Mouse (Mus musculus): Measurements from ENCODE around the gene Lrrc27. TPM values are rescaled to one million over a fixed set of nuclear protein-coding genes. Genes with fewer than 3 reads are reported as not detected.

Gene Lrrc27
- polyA plus RNA-seq, 1 experiment, result 3.3 TPM

- no peak for DNase-seq
- Histone ChIP-seq H3K36me3 (ENCODE audit: control insufficient read depth, insufficient read depth, low read length) (no peaks in the 10 kb centered on the region), H3K4me1 (ENCODE audit: control insufficient read depth, insufficient read depth, low read length) (no peaks in the 10 kb centered on the region), H3K27ac (ENCODE audit: insufficient read depth, low read depth, low read length) (no peak overlapping the region), H3K27me3 (replicated peaks; ENCODE audit: control insufficient read depth, insufficient read depth, low read length) (no peaks in the 10 kb centered on the region), H3K4me3 (ENCODE audit: insufficient read depth, low read depth, low read length) (no peak overlapping the region)
- WGBS, result 74% methylated on average over 4 of the region's 4 CpGs
- no peak for TF ChIP-seq CTCF (conservative IDR thresholded peaks at IDR 0.05; ENCODE audit: insufficient read depth, insufficient read length, low read depth, low read length)
These were observed 15.8 kb upstream of the Lrrc27 start for GRCm38 (mm10) chr7:139197022-139197421.

DNA sequence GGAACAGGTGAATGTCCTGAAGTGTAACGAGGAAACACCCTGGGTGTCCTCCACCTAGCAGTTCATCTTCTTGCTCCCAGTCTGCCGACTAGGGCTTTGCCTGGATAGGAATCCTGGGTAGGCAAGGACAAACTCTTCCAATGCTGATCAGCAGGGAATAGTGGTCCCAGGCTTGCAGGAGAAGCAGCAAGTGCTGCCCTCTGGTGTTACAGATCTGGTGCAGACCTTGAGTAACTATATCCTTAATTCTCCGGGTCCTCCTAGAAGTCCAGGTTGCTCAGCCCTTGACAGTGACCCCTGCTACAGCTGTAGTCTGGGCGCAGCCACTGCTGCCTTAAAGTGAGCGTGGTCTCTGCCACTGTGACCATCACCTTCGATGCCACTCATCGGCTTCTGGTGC is 12.7 kb upstream of the Lrrc27 start:
- no peaks in the 10 kb centered on the region for H3K36me3 ChIP-seq (ENCODE audit: control insufficient read depth, insufficient read depth, low read length)
- DNase-seq, result peak; percentile 66
- no peak overlapping the region for H3K4me3 ChIP-seq (ENCODE audit: insufficient read depth, low read depth, low read length)
- H3K27me3 ChIP-seq (replicated peaks; ENCODE audit: control insufficient read depth, insufficient read depth, low read length), result no peaks in the 10 kb centered on the region; the same call in 1 of the 2 replicates
- H3K27ac ChIP-seq (ENCODE audit: insufficient read depth, low read depth, low read length), result no peak overlapping the region
- TF ChIP-seq CTCF (conservative IDR thresholded peaks at IDR 0.05; ENCODE audit: insufficient read depth, insufficient read length, low read depth, low read length) (peak; percentile 76), POLR2A (IDR thresholded peaks at IDR 0.05; ENCODE audit: low read depth, low read length) (no peak)
- 27% methylated on average over 7 of the region's 7 CpGs for WGBS
- no peaks in the 10 kb centered on the region for H3K4me1 ChIP-seq (ENCODE audit: control insufficient read depth, insufficient read depth, low read length)

GRCm38 (mm10) chr7:139201209-139201608 is 11.6 kb upstream of the Lrrc27 start:
- Histone ChIP-seq H3K27ac (ENCODE audit: insufficient read depth, low read depth, low read length) (no peak overlapping the region), H3K27me3 (replicated peaks; ENCODE audit: control insufficient read depth, insufficient read depth, low read length) (no peaks in the 10 kb centered on the region; the same call in 1 of the 2 replicates), H3K4me3 (ENCODE audit: insufficient read depth, low read depth, low read length) (no peak overlapping the region), H3K36me3 (ENCODE audit: control insufficient read depth, insufficient read depth, low read length) (no peaks in the 10 kb centered on the region), H3K4me1 (ENCODE audit: control insufficient read depth, insufficient read depth, low read length) (no peaks in the 10 kb centered on the region)
- TF ChIP-seq CTCF (conservative IDR thresholded peaks at IDR 0.05; ENCODE audit: insufficient read depth, insufficient read length, low read depth, low read length), result no peak
- TF ChIP-seq POLR2A (IDR thresholded peaks at IDR 0.05; ENCODE audit: low read depth, low read length), result no peak
- DNase-seq, result no peak
- WGBS, result 44% methylated on average over 6 of the region's 6 CpGs

DNA sequence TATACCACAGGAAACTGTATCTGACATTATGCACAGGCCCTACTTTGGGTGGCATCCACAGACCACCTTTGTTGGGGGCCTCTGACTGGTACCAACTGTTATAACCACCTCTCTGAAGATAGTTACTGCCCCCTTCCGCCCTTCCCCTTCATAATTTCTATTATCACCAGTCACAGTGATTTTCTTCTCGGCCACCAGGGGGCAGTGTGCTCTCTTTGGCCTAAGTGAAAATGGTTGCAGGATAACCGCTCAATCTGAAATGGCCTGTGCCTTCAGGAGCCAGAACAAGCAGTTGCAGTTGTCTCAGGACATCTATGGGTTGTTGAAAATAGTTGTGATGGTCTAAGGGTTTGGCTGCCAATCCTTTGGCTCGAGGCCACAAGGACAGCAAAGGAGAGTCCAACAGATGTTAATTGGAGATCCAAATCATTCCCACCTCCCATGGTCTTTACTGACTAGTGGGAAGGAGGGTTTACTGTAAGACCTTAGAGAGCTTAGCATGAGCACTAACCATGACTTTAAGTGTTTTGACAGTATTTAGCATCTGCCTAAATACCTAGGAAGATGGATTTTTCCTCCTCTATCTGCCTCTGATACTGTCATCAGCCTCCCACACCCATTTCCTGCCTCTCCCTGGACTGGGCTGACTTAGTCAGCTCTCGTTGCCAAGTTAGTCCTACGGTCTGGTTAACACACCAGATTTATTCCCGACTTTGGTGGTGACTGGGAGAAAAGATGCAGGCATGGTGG is 4.6 kb upstream of the Lrrc27 start:
- Histone ChIP-seq H3K36me3 (ENCODE audit: control insufficient read depth, insufficient read depth, low read length) (no peaks in the 10 kb centered on the region), H3K27me3 (replicated peaks; ENCODE audit: control insufficient read depth, insufficient read depth, low read length) (no peaks in the 10 kb centered on the region), H3K27ac (ENCODE audit: insufficient read depth, low read depth, low read length) (peak overlapping the region; percentile 71), H3K4me1 (ENCODE audit: control insufficient read depth, insufficient read depth, low read length) (peaks cover 5% of the 10 kb centered on the region; the same call in 1 of the 2 replicates), H3K4me3 (ENCODE audit: insufficient read depth, low read depth, low read length) (no peak overlapping the region)
- peak; percentile 53 for DNase-seq
- 10% methylated on average over 7 of the region's 7 CpGs for WGBS
- TF ChIP-seq POLR2A (IDR thresholded peaks at IDR 0.05; ENCODE audit: low read depth, low read length), result no peak
- peak; percentile 79 for TF ChIP-seq CTCF (conservative IDR thresholded peaks at IDR 0.05; ENCODE audit: insufficient read depth, insufficient read length, low read depth, low read length)

DNA sequence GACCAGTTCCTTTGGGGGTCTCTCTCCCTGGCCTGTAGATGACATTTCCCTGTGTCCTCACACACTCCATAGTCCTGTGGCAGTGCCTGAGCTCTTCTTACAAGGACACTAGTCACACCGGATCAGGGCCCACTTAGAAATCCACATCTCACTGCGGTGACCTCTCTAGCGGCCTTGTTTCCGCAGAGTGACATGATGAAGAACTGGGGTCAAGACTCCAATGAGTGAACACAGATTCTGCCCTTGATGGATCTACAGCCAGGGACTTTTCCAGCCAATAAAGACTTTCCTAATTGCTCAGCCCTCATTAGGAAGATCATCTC is 4.1 kb upstream of the Lrrc27 start:
- no peak overlapping the region for H3K4me3 ChIP-seq (ENCODE audit: insufficient read depth, low read depth, low read length)
- no peak for TF ChIP-seq CTCF (conservative IDR thresholded peaks at IDR 0.05; ENCODE audit: insufficient read depth, insufficient read length, low read depth, low read length)
- no peak for TF ChIP-seq POLR2A (IDR thresholded peaks at IDR 0.05; ENCODE audit: low read depth, low read length)
- H3K27ac ChIP-seq (ENCODE audit: insufficient read depth, low read depth, low read length), result peak overlapping the region; percentile 71; the same call in 1 of the 2 replicates
- DNase-seq, result peak; percentile 61
- no peaks in the 10 kb centered on the region for H3K36me3 ChIP-seq (ENCODE audit: control insufficient read depth, insufficient read depth, low read length)
- no peaks in the 10 kb centered on the region for H3K27me3 ChIP-seq (replicated peaks; ENCODE audit: control insufficient read depth, insufficient read depth, low read length)
- peaks cover 5% of the 10 kb centered on the region; the same call in 1 of the 2 replicates for H3K4me1 ChIP-seq (ENCODE audit: control insufficient read depth, insufficient read depth, low read length)
- 62% methylated on average over 4 of the region's 4 CpGs for WGBS

DNA sequence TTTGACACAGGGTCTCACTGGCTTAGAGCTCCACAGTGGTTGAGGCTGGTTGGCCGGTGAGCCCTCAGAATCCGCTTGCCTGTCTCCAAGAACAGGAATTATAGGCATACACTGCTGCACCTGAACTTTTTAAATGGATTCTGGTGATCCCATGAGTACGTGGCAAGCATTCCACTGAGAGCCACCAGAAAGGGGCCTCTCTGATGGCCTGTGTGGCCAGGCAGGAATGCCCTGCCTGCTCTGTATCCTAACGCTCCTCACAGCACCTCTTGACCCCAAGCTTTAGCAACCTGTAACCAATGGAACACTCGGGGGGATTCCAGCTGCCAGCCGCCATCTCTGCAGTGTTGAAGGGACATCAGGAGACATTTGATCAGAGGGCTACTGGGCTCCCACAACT is 1.0 kb upstream of the Lrrc27 start:
- Histone ChIP-seq H3K27me3 (replicated peaks; ENCODE audit: control insufficient read depth, insufficient read depth, low read length) (no peaks in the 10 kb centered on the region), H3K4me3 (ENCODE audit: insufficient read depth, low read depth, low read length) (no peak overlapping the region), H3K36me3 (ENCODE audit: control insufficient read depth, insufficient read depth, low read length) (no peaks in the 10 kb centered on the region), H3K27ac (ENCODE audit: insufficient read depth, low read depth, low read length) (no peak overlapping the region), H3K4me1 (ENCODE audit: control insufficient read depth, insufficient read depth, low read length) (peaks cover 5% of the 10 kb centered on the region; the same call in 1 of the 2 replicates)
- DNase-seq, result no peak
- TF ChIP-seq POLR2A (IDR thresholded peaks at IDR 0.05; ENCODE audit: low read depth, low read length), result no peak
- no peak for TF ChIP-seq CTCF (conservative IDR thresholded peaks at IDR 0.05; ENCODE audit: insufficient read depth, insufficient read length, low read depth, low read length)
- 94% methylated on average over 6 of the region's 6 CpGs for WGBS

- 59% methylated on average over 3 of the region's 3 CpGs for WGBS
- no peaks in the 10 kb centered on the region for H3K27me3 ChIP-seq (replicated peaks; ENCODE audit: control insufficient read depth, insufficient read depth, low read length)
- H3K27ac ChIP-seq (ENCODE audit: insufficient read depth, low read depth, low read length), result no peak overlapping the region
- TF ChIP-seq CTCF (conservative IDR thresholded peaks at IDR 0.05; ENCODE audit: insufficient read depth, insufficient read length, low read depth, low read length), result no peak
- no peak for TF ChIP-seq POLR2A (IDR thresholded peaks at IDR 0.05; ENCODE audit: low read depth, low read length)
- H3K4me3 ChIP-seq (ENCODE audit: insufficient read depth, low read depth, low read length), result peak overlapping the region; percentile 55; the same call in 1 of the 2 replicates
- DNase-seq, result no peak
- peaks cover 2% of the 10 kb centered on the region; the same call in 1 of the 2 replicates for H3K4me1 ChIP-seq (ENCODE audit: control insufficient read depth, insufficient read depth, low read length)
- no peaks in the 10 kb centered on the region for H3K36me3 ChIP-seq (ENCODE audit: control insufficient read depth, insufficient read depth, low read length)
These were observed 963 bp downstream of the Lrrc27 start for GRCm38 (mm10) chr7:139213751-139214150.

Data from kidney, adult 2 months (tissue).